Mouse (Mus musculus) MEL (cell line): ENCODE measurements at regions not wholly inside any gene's neighbourhood (a gene's known extent, or its start where the extent isn't known, plus 50 kb on each side); places are given as distances from the start of the nearest gene placed in this dataset.

Experiments used
- DNase-seq: peaks from one replicate; pipeline ENCODE4 v3.0.0; 2011; ENCODE audit warnings: low read depth, low spot score
- H3K27ac ChIP-seq: 2 replicates; pipeline ENCODE4 v1.5.1; 2012; ENCODE audit warnings: low read depth, mild to moderate bottlenecking, control low read depth, low read length, moderate library complexity; ENCODE audit not compliant: control insufficient read depth
- H3K27me3 ChIP-seq, 2 experiments: fragments of 150-350 bp in 1 of 2; sonication (generic) in 1 of 2; 2 replicates each; pipeline ENCODE4 v1.6.1; 2012; ENCODE audit warnings: low read length in 2 of 2, mild to moderate bottlenecking in 2 of 2, improper control_type of control experiment in 1 of 2, moderate library complexity in 1 of 2; ENCODE audit not compliant: insufficient read depth in 2 of 2, control insufficient read depth in 1 of 2
- H3K36me3 ChIP-seq, 2 experiments: 2 replicates each; pipeline ENCODE4 v1.6.1; 2012 to 2014; ENCODE audit warnings: low read length in 2 of 2, improper control_type of control experiment in 1 of 2, inconsistent platforms in 1 of 2, mild to moderate bottlenecking in 1 of 2; ENCODE audit not compliant: insufficient read depth in 2 of 2, control insufficient read depth in 1 of 2
- H3K4me1 ChIP-seq, 2 experiments: fragments of 150-350 bp in 1 of 2; sonication (generic) in 1 of 2; 2 replicates each; pipeline ENCODE4 v1.6.1; 2012; ENCODE audit warnings: low read length in 2 of 2, improper control_type of control experiment in 1 of 2, mild to moderate bottlenecking in 1 of 2; ENCODE audit not compliant: insufficient read depth in 2 of 2, control insufficient read depth in 1 of 2
- H3K4me3 ChIP-seq, 2 experiments: fragments of 150-350 bp in 1 of 2; sonication (generic) in 1 of 2; 2 replicates each; pipeline ENCODE4 v1.5.1; 2012; ENCODE audit warnings: low read depth in 2 of 2, low read length in 2 of 2, mild to moderate bottlenecking in 2 of 2, moderate library complexity in 2 of 2, control low read depth in 1 of 2, improper control_type of control experiment in 1 of 2; ENCODE audit not compliant: control insufficient read depth in 1 of 2, insufficient read depth in 1 of 2
- H3K79me2 ChIP-seq: 2 replicates; pipeline ENCODE4 v1.6.1; 2012; ENCODE audit warnings: mild to moderate bottlenecking, low read length, moderate library complexity; ENCODE audit not compliant: control insufficient read depth, poor library complexity, insufficient read depth
- H3K9ac ChIP-seq: 2 replicates; pipeline ENCODE4 v1.6.1; 2012; ENCODE audit warnings: low read depth, mild to moderate bottlenecking, control low read depth, low read length, moderate library complexity; ENCODE audit not compliant: control insufficient read depth, poor library complexity, severe bottlenecking
- H3K9me3 ChIP-seq: fragments of 150-350 bp; sonication (generic); replicated peaks from 2 replicates; pipeline ENCODE4 v1.6.1; 2012; ENCODE audit warnings: mild to moderate bottlenecking, low read length, improper control_type of control experiment, moderate library complexity; ENCODE audit not compliant: insufficient read depth
- BHLHE40 ChIP-seq: IDR thresholded peaks from 2 replicates; pipeline ENCODE4 v1.6.1; 2012; ENCODE audit warnings: low read depth, mild to moderate bottlenecking, inconsistent platforms, low read length, improper control_type of control experiment, borderline replicate concordance
- CHD1 ChIP-seq: IDR thresholded peaks from 2 replicates; pipeline ENCODE4 v1.6.1; 2012; ENCODE audit warnings: low read depth, mild to moderate bottlenecking, inconsistent platforms, low read length, improper control_type of control experiment
- CTCF ChIP-seq, 3 experiments: IDR thresholded peaks in 2 of 3; conservative IDR thresholded peaks in 1 of 3; 2 replicates each; pipeline ENCODE4 v1.5.1; 2011 to 2012; ENCODE audit warnings: low read length in 3 of 3, low read depth in 2 of 3, mild to moderate bottlenecking in 2 of 3, improper control_type of control experiment in 1 of 3, inconsistent platforms in 1 of 3, mixed read lengths in 1 of 3, moderate library complexity in 1 of 3; ENCODE audit not compliant: control insufficient read depth in 1 of 3, insufficient read depth in 1 of 3, poor library complexity in 1 of 3, severe bottlenecking in 1 of 3
- E2F4 ChIP-seq: IDR thresholded peaks from 2 replicates; pipeline ENCODE4 v1.6.1; 2011; ENCODE audit warnings: low read depth, low read length, improper control_type of control experiment, borderline replicate concordance
- ELF1 ChIP-seq: IDR thresholded peaks from 2 replicates; pipeline ENCODE4 v1.6.1; 2014; ENCODE audit warnings: low read depth, mild to moderate bottlenecking, inconsistent platforms, low read length, improper control_type of control experiment, moderate library complexity
- EP300 ChIP-seq, 2 experiments: IDR thresholded peaks; 2 replicates each; pipeline ENCODE4 v1.6.1; 2011; ENCODE audit warnings: improper control_type of control experiment in 2 of 2, low read length in 2 of 2, low read depth in 1 of 2, mild to moderate bottlenecking in 1 of 2
- ETS1 ChIP-seq: IDR thresholded peaks from 2 replicates; pipeline ENCODE4 v1.6.1; 2012; ENCODE audit warnings: low read depth, mild to moderate bottlenecking, inconsistent platforms, low read length, improper control_type of control experiment, moderate library complexity
- GABPA ChIP-seq: IDR thresholded peaks from 2 replicates; pipeline ENCODE4 v1.6.1; 2012; ENCODE audit warnings: low read depth, mild to moderate bottlenecking, inconsistent platforms, low read length, improper control_type of control experiment, moderate library complexity
- GATA1 ChIP-seq: IDR thresholded peaks from 2 replicates; pipeline ENCODE4 v1.6.1; 2011; ENCODE audit warnings: low read depth, low read length, improper control_type of control experiment
- KAT2A ChIP-seq: conservative IDR thresholded peaks from 2 replicates; pipeline ENCODE4 v1.6.1; 2012; ENCODE audit warnings: low read depth, low read length, improper control_type of control experiment, inconsistent platforms
- MYB ChIP-seq: IDR thresholded peaks from 2 replicates; pipeline ENCODE4 v1.6.1; 2011; ENCODE audit warnings: mild to moderate bottlenecking, low read depth, low read length, improper control_type of control experiment
- MYC ChIP-seq: IDR thresholded peaks from 2 replicates; pipeline ENCODE4 v1.6.1; 2011; ENCODE audit warnings: low read depth, mild to moderate bottlenecking, low read length, improper control_type of control experiment, moderate library complexity
- NRF1 ChIP-seq: IDR thresholded peaks from 2 replicates; pipeline ENCODE4 v1.6.1; 2014; ENCODE audit warnings: low read depth, mild to moderate bottlenecking, inconsistent platforms, low read length, improper control_type of control experiment, moderate library complexity; ENCODE audit not compliant: poor library complexity, insufficient read depth, severe bottlenecking
- POLR2AphosphoS2 ChIP-seq: IDR thresholded peaks from 2 replicates; pipeline ENCODE4 v1.6.1; 2011; ENCODE audit warnings: low read length, improper control_type of control experiment
- RCOR1 ChIP-seq: IDR thresholded peaks from 2 replicates; pipeline ENCODE4 v1.6.1; 2012; ENCODE audit warnings: low read depth, mild to moderate bottlenecking, inconsistent platforms, low read length, improper control_type of control experiment
- SIN3A ChIP-seq: IDR thresholded peaks from 2 replicates; pipeline ENCODE4 v1.6.1; 2012; ENCODE audit warnings: low read length, improper control_type of control experiment, inconsistent platforms
- TAL1 ChIP-seq: IDR thresholded peaks from 2 replicates; pipeline ENCODE4 v1.6.1; 2012; ENCODE audit warnings: mild to moderate bottlenecking, inconsistent platforms, low read length, moderate library complexity, mixed read lengths
- TBP ChIP-seq: IDR thresholded peaks from 2 replicates; pipeline ENCODE4 v1.8.0; 2011; ENCODE audit warnings: low read depth, low read length, improper control_type of control experiment
- TCF12 ChIP-seq: IDR thresholded peaks from 2 replicates; pipeline ENCODE4 v1.6.1; 2014; ENCODE audit warnings: low read depth, mild to moderate bottlenecking, inconsistent platforms, low read length, improper control_type of control experiment, moderate library complexity
- UBTF ChIP-seq: IDR thresholded peaks from 2 replicates; pipeline ENCODE4 v1.6.1; 2012; ENCODE audit warnings: low read depth, mild to moderate bottlenecking, inconsistent platforms, low read length, improper control_type of control experiment, moderate library complexity, borderline replicate concordance; ENCODE audit not compliant: insufficient read depth
- ZC3H11A ChIP-seq: IDR thresholded peaks from 2 replicates; pipeline ENCODE4 v1.6.1; 2012; ENCODE audit warnings: low read depth, mild to moderate bottlenecking, inconsistent platforms, low read length, improper control_type of control experiment
- ZMIZ1 ChIP-seq: IDR thresholded peaks from 2 replicates; pipeline ENCODE4 v1.6.1; 2012; ENCODE audit warnings: low read depth, mild to moderate bottlenecking, inconsistent platforms, low read length, improper control_type of control experiment, moderate library complexity

GRCm38 (mm10) chr2:18617520-18617919, 54.7 kb upstream of the Commd3 start:
- H3K79me2 ChIP-seq, result no peaks in the 10 kb centered on the region
- H3K27me3 ChIP-seq, result peaks cover 5 to 9% of the 10 kb centered on the region in 2 experiments
- DNase-seq, result no peak
- H3K27ac ChIP-seq, result no peak overlapping the region
- no peaks in the 10 kb centered on the region for H3K4me1 ChIP-seq
- H3K36me3 ChIP-seq, result no peaks in the 10 kb centered on the region
- TF ChIP-seq KAT2A (no peak), TBP (no peak), ZC3H11A (no peak), ETS1 (no peak), NRF1 (no peak), BHLHE40 (no peak), E2F4 (no peak), SIN3A (no peak), CHD1 (no peak), MYC (no peak), TAL1 (no peak), POLR2AphosphoS2 (no peak), GABPA (no peak)
- no peak overlapping the region for H3K4me3 ChIP-seq
- H3K9ac ChIP-seq, result no peak overlapping the region
- H3K9me3 ChIP-seq, result no peaks in the 10 kb centered on the region

DNA sequence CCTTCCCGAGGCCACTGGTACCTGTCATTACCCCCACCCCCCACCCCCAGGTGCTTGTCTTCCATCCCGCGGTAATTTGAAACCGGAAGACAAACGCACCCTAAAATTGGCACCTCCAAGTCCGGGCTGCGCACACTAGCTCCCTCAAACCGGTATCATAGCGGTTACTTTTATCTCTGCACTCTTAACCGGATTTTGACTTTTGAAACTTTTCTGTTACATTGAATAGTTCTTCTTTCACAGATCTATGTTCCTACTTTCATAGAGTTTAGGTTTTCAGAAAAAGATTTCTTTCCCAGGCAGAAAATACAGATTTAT, 62.4 kb upstream of the Commd3 start:
- Histone ChIP-seq H3K9me3 (no peaks in the 10 kb centered on the region), H3K4me3 (peak overlapping the region; percentile 66 to 85; a peak in 3 of 4 replicates), H3K4me1 (peaks cover 0 to 7% of the 10 kb centered on the region in 2 experiments; a peak in 1 of 4 replicates), H3K79me2 (no peaks in the 10 kb centered on the region), H3K27me3 (peaks cover 10 to 49% of the 10 kb centered on the region in 2 experiments; a peak in 3 of 4 replicates), H3K36me3 (no peaks in the 10 kb centered on the region; a peak in 1 of 4 replicates), H3K9ac (peak overlapping the region; percentile 66; the same call in 1 of the 2 replicates), H3K27ac (no peak overlapping the region)
- peak; percentile 45; the same call in 1 of the 2 replicates for TF ChIP-seq SIN3A
- TF ChIP-seq TCF12, result 0 out of 2 replicates have a peak, but pooled peaks have one; percentile 28
- TF ChIP-seq EP300 (IDR thresholded peaks at IDR 0.05; ENCODE audit: low read depth in 1 of 2, low read length in 2 of 2), result peak; percentile 40 to 66; a peak in 3 of 4 replicates
- TF ChIP-seq CTCF (IDR thresholded peaks at IDR 0.05 in 2 of 3, conservative IDR thresholded peaks at IDR 0.05 in 1 of 3; ENCODE audit: control insufficient read depth in 1 of 3, insufficient read depth in 1 of 3, low read depth in 2 of 3, low read length in 3 of 3, poor library complexity in 1 of 3, severe bottlenecking in 1 of 3), result no peak
- TF ChIP-seq RCOR1, result peak; percentile 78
- peak; percentile 47; the same call in 1 of the 2 replicates for TF ChIP-seq MYB
- TF ChIP-seq UBTF, result no peak
- TF ChIP-seq TAL1, result no peak
- TF ChIP-seq GATA1, result peak; percentile 56; the same call in 1 of the 2 replicates
- TF ChIP-seq ZMIZ1, result no peak
- TF ChIP-seq ELF1, result 0 out of 2 replicates have a peak, but pooled peaks have one; percentile 19
- peak; percentile 35; the same call in 1 of the 2 replicates for TF ChIP-seq ETS1
- DNase-seq, result peak; percentile 62
